Mouse (Mus musculus): ENCODE results near the gene Gm28308. TPM values are rescaled to one million over a fixed set of nuclear protein-coding genes. Genes with fewer than 3 reads are reported as not detected.

The Gm28308 gene
- polyA plus RNA-seq, 1 experiment from 2014 or later, result not detected

DNA sequence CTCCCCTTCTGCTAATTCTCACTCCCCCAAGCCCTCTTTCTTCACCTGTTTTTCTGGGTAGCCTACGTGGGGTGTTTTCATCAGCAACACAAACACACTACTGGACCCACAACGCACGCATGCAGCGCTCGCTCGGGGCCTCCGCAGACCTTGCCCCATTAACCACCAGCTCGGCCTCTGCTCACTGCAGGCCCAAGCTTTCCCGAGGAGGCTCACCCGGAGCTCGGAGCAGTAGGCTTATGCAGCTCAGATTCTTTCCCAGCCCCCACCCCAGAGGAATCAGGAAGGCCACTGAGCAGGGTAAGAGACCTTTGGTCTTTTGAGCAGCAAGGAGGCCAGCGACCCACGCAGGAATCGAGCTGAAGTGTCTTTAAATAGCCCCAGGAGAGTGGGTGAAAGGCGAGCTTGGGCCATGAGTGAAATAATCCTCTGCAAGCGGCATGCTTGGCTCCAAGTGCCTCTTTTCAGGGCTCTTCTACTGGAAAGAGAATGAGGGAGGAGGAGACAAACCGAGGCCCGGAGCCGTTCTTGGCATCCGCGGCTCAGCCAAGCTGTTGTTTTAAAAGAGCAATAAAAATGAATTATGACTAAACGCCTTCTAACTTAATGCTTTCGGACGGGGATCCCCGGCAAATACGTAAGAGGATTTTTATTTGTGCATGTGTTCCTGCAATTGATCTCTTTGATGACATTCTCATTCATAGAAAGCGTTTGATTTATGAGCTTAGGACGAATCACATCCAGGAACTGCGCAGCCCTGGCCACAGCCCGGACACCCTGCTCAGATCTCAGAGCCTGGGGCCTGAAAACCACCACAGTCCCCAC is 52.4 kb downstream of the Gm28308 start:
- no peak overlapping the region for H3K4me2 ChIP-seq (replicated peaks)
- no peaks in the 10 kb centered on the region for H3K36me3 ChIP-seq
- H3K27me3 ChIP-seq, result peaks cover 97% of the 10 kb centered on the region
- H3K9ac ChIP-seq, result no peak overlapping the region
- no peaks in the 10 kb centered on the region for H3K9me3 ChIP-seq (replicated peaks)
- H3K4me1 ChIP-seq, result peaks cover 14% of the 10 kb centered on the region
- no peak overlapping the region for H3K27ac ChIP-seq (replicated peaks)
- ATAC-seq (ENCODE audit: insufficient number of reproducible peaks, low FRiP score, low TSS enrichment, low read depth), result no peak
- H3K4me3 ChIP-seq (replicated peaks), result no peak overlapping the region
- WGBS, result 4% methylated on average over 30 of the region's 30 CpGs

GRCm38 (mm10) chr6:52159979-52160378 is 53.2 kb downstream of the Gm28308 start:
- Histone ChIP-seq H3K27me3 (peaks cover 97% of the 10 kb centered on the region), H3K9ac (no peak overlapping the region), H3K9me3 (replicated peaks) (no peaks in the 10 kb centered on the region), H3K4me2 (replicated peaks) (no peak overlapping the region), H3K4me3 (replicated peaks) (no peak overlapping the region), H3K27ac (replicated peaks) (no peak overlapping the region), H3K4me1 (peaks cover 14% of the 10 kb centered on the region), H3K36me3 (no peaks in the 10 kb centered on the region)
- WGBS, result 7% methylated on average over 9 of the region's 9 CpGs
- no peak for ATAC-seq (ENCODE audit: insufficient number of reproducible peaks, low FRiP score, low TSS enrichment, low read depth)

DNA sequence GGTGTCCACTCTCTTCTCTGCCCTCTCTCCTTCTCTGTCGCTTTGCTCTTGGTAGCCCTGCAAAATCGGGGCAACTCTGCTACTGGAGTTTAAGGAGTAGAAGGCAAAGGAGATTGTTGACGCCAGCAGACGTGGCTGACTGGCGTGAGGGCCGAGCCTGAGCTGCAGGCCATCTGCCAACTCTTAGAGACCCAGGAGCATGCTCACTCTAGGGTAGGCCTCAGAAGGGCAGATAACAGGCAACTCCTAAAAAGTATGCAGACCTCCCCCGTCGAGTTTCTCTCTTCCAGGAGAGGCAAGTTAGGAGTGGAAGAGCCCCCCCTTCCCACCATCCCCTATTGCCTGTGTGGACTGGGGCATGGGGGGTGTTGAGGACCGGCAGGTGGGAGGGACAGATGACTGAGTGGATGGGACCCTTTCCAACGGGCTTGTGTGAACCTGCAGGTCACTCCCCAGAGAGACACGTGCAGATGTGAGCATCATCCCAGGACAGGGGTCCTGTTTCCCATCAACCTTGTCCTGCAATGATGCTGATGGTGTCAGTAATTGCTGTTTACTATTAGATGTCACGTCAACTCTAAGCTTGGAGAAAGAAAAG is 53.9 kb downstream of the Gm28308 start:
- no peak for ATAC-seq (ENCODE audit: insufficient number of reproducible peaks, low FRiP score, low TSS enrichment, low read depth)
- H3K27ac ChIP-seq (replicated peaks), result no peak overlapping the region

GRCm38 (mm10) chr6:52158276-52159051 is 54.7 kb downstream of the Gm28308 start, which contains the start of gene Hoxa1:
TSS of gene Hoxa1 (minus strand) at chr6:52158317.
- H3K9ac ChIP-seq, result peak within 1 kb of the TSS; percentile 26; the same call in 1 of the 2 replicates
- no peaks in the 10 kb centered on the region for H3K9me3 ChIP-seq (replicated peaks)
- peaks cover 96% of the 10 kb centered on the region for H3K27me3 ChIP-seq
- ATAC-seq (ENCODE audit: insufficient number of reproducible peaks, low FRiP score, low TSS enrichment, low read depth), result peak; percentile 55
- H3K4me1 ChIP-seq, result peaks cover 14% of the 10 kb centered on the region
- no peak within 1 kb of the TSS for H3K27ac ChIP-seq (replicated peaks)
- WGBS, result under 1% methylated on average over 55 of the region's 55 CpGs
- peak within 1 kb of the TSS; percentile 57 for H3K4me3 ChIP-seq (replicated peaks)
- peak within 1 kb of the TSS; percentile 98 for H3K4me2 ChIP-seq (replicated peaks)
- H3K36me3 ChIP-seq, result no peaks in the 10 kb centered on the region

More for the DNA sequence above, 53.9 kb downstream of the Gm28308 start:
- Histone ChIP-seq H3K27me3 (peaks cover 97% of the 10 kb centered on the region), H3K36me3 (no peaks in the 10 kb centered on the region), H3K9ac (no peak overlapping the region), H3K4me3 (replicated peaks) (peak overlapping the region; percentile 57), H3K9me3 (replicated peaks) (no peaks in the 10 kb centered on the region), H3K4me2 (replicated peaks) (peak overlapping the region; percentile 98), H3K4me1 (peaks cover 14% of the 10 kb centered on the region)
- WGBS, result 6% methylated on average over 12 of the region's 12 CpGs

DNA sequence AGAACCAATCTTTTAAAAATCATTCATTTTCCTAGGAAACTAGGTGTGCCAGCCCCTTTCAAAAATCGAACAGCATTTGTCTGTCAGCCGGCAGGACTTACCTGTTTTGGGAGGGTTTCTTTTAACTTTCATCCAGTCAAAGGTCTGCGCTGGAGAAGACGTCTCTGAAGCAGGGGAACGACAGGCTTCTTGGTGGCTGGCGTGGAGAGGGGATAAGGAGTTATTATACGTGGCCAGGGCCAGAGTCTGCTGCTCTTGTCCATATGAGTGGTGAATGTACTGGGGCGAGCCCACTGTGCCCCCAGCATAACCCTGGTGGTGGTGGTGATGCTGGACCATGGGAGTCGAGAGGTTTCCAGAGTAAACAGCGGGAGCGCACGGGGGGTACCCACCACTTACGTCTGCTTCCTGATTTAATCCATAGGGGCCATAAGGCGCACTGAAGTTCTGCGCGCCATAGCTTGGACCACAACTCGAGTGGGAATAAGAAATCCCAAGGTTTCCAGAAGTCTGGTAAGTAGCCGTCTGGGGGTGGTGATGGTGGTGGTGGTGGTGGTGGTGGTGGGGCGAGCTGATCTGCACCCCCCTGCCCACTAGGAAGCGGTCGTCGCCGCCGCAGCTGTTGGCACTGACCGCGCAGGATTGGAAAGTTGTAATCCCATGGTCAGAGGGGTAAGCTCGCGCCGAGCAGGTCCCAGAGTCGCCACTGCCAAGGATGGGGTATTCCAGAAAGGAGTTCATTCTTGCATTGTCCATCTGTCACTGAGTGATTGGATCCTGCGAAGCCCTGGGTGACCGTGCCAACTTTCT is 55.5 kb downstream of the Gm28308 start:
- H3K4me2 ChIP-seq (replicated peaks), result peak overlapping the region; percentile 98
- WGBS, result 2% methylated on average over 32 of the region's 32 CpGs
- no peaks in the 10 kb centered on the region for H3K9me3 ChIP-seq (replicated peaks)
- H3K36me3 ChIP-seq, result no peaks in the 10 kb centered on the region
- ATAC-seq (ENCODE audit: insufficient number of reproducible peaks, low FRiP score, low TSS enrichment, low read depth), result no peak; the same call in 1 of the 2 replicates
- H3K27me3 ChIP-seq, result peaks cover 96% of the 10 kb centered on the region
- no peak overlapping the region for H3K27ac ChIP-seq (replicated peaks)
- peak overlapping the region; percentile 57 for H3K4me3 ChIP-seq (replicated peaks)
- H3K9ac ChIP-seq, result no peak overlapping the region
- H3K4me1 ChIP-seq, result peaks cover 14% of the 10 kb centered on the region

DNA sequence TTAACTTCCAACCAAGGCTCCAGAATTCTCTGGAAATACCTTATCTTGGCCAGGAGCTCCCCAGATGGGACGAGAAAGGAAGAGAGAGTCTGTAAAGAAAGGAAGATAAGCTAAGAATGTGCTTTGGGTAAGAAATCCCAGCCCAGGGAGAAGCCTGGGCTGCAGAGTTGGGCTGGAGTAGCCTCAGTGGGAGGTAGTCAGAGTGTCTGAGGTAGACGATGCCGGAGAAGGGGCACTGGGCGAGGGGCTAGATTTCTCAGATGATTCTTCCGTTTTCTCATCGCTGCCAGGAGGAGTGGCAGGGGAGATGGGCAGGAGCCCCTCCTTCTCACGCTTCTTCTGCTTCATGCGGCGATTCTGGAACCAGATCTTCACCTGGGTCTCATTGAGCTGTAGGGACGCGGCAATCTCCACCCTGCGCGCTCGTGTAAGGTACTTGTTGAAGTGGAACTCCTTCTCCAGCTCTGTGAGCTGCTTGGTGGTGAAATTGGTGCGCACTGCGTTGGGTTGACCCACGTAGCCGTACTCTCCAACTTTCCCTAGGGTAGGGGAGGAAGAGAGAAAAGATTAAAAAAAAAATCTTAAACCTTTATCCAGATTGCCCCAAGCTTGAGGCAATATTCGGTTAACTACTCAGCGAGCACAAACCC is 56.5 kb downstream of the Gm28308 start:
- ATAC-seq (ENCODE audit: insufficient number of reproducible peaks, low FRiP score, low TSS enrichment, low read depth), result no peak
- H3K36me3 ChIP-seq, result no peaks in the 10 kb centered on the region
- peaks cover 98% of the 10 kb centered on the region for H3K27me3 ChIP-seq
- no peaks in the 10 kb centered on the region for H3K9me3 ChIP-seq (replicated peaks)
- 4% methylated on average over 20 of the region's 20 CpGs for WGBS
- H3K27ac ChIP-seq (replicated peaks), result no peak overlapping the region
- no peak overlapping the region for H3K4me2 ChIP-seq (replicated peaks)
- no peak overlapping the region for H3K9ac ChIP-seq
- no peak overlapping the region for H3K4me3 ChIP-seq (replicated peaks)
- H3K4me1 ChIP-seq, result peaks cover 14% of the 10 kb centered on the region

- Histone ChIP-seq H3K27ac (replicated peaks) (no peak overlapping the region), H3K9ac (no peak overlapping the region), H3K4me1 (peaks cover 14% of the 10 kb centered on the region), H3K4me2 (replicated peaks) (no peak overlapping the region), H3K27me3 (peaks cover 99% of the 10 kb centered on the region), H3K9me3 (replicated peaks) (no peaks in the 10 kb centered on the region), H3K4me3 (replicated peaks) (no peak overlapping the region), H3K36me3 (no peaks in the 10 kb centered on the region)
- 45% methylated on average over 3 of the region's 3 CpGs for WGBS
- no peak for ATAC-seq (ENCODE audit: insufficient number of reproducible peaks, low FRiP score, low TSS enrichment, low read depth)
Measured at GRCm38 (mm10) chr6:52155471-52155870, 57.7 kb downstream of the Gm28308 start.

DNA sequence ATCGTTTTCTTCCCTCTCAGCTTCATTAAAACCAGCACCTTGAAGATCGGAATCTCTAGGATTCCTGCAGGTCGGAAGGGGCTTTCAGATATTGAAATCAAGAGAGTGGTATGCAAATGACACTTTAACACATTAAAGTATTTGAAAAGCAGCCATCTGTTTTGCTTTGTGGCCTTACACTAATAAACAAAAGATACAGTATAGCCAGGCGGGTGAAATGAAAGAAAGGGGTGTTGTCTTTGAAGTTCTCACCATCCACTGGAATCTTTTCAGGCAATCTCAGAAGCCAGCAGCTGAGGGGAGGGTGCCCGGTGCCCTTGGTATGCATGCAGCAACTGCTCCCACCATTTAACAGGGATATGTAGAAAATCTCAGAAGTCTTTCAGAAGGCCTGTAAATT is 59.1 kb downstream of the Gm28308 start:
- WGBS, result 13% methylated on average over 5 of the region's 5 CpGs
- H3K9me3 ChIP-seq (replicated peaks), result no peaks in the 10 kb centered on the region
- no peaks in the 10 kb centered on the region for H3K36me3 ChIP-seq

DNA sequence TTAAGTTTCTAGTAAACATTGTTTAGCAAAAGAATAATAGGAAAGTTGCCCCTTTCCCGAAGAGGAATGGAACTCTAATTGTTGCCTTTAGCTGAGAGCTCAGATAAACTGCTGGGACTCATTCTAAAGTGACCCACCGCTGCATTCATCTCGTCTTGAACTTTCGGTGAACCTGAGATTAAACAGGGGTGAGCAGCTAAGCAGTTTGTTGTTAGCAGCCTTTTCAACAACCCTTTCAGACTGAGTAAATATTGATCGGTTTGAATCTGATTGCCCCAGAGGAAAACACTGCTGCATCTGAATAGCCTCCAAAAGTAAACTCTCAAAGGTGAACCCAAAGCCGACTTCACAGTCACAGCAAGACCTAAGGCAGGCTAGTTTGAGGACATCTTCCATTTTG is 59.9 kb downstream of the Gm28308 start:
- no peak for ATAC-seq (ENCODE audit: insufficient number of reproducible peaks, low FRiP score, low TSS enrichment, low read depth)
- peaks cover 94% of the 10 kb centered on the region for H3K27me3 ChIP-seq
- H3K27ac ChIP-seq (replicated peaks), result no peak overlapping the region
- no peaks in the 10 kb centered on the region for H3K36me3 ChIP-seq
- H3K4me2 ChIP-seq (replicated peaks), result no peak overlapping the region
- H3K4me3 ChIP-seq (replicated peaks), result no peak overlapping the region
- peaks cover 4% of the 10 kb centered on the region for H3K4me1 ChIP-seq
- H3K9me3 ChIP-seq (replicated peaks), result no peaks in the 10 kb centered on the region
- H3K9ac ChIP-seq, result no peak overlapping the region
- 3% methylated on average over 6 of the region's 6 CpGs for WGBS

More for the DNA sequence above, 59.1 kb downstream of the Gm28308 start:
- Histone ChIP-seq H3K4me1 (peaks cover 12% of the 10 kb centered on the region), H3K4me3 (replicated peaks) (no peak overlapping the region), H3K27me3 (peaks cover 99% of the 10 kb centered on the region), H3K4me2 (replicated peaks) (no peak overlapping the region), H3K27ac (replicated peaks) (no peak overlapping the region), H3K9ac (no peak overlapping the region)
- no peak for ATAC-seq (ENCODE audit: insufficient number of reproducible peaks, low FRiP score, low TSS enrichment, low read depth)
